Mouse (Mus musculus) T-helper 1 cell (primary cell): ENCODE data around the gene Vmn2r7.
"Not testable (repeated sequence)": the region's sequence is repeated elsewhere in the genome, so short reads cannot be mapped to it uniquely, and the experiment has no call there.

ENCODE experiments used
- in situ Hi-C: fragments of 300-600 bp; cut with MboI, MseI; formaldehyde crosslinking; loops from one replicate; pipeline ENCODE4 v1.15.1; 2025; ENCODE audit warnings: high pct_unique_total_duplicates

Vmn2r7 gene

DNA sequence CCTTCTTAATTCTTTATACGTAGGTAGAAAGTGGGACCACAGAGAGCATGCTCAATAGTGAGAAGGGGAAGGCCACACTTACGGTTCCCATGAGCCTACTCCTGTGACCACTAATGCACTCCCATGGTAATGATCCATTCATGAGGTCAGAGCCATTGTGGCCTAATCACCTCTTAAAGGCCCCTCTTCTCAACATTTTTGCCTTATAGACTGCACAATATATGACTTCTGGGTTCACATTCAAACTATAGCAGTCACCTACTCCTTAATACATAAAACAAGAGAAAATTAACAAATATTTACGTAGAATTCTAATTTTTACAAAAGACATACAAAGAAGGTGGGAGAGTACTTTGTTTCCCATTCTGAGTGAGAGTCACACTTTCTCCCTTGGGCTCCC, at the start of gene Vmn2r7:
Vmn2r7 (minus strand) TSS at position 101 of the 400 bp plus-strand sequence.
- in situ Hi-C loops, result not testable (repeated sequence)

DNA sequence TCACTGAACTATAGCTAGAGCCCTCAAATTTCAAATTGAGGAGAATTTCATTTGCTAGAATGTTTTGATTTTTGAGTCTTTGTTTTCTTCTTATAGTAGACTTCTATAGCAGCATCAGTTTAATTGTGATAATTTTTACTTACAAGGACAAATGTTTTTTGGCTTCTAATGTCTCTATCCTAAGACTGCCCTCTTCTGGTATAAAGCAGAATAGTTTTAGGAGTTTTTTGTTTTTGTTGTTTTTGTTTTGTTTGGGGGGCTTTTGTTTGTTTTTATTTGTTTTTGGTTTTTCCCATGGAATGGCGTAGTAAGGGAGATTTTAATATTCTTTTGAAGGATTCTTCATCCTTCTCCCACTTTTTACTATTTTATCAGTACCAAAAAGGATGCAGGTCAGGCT, 45.2 kb upstream of the Vmn2r7 start:
- in situ Hi-C loops, result loop anchor here (10.0 kb wide), 1 partner anchor 815 kb away; no protein-coding TSS in a partner anchor

DNA sequence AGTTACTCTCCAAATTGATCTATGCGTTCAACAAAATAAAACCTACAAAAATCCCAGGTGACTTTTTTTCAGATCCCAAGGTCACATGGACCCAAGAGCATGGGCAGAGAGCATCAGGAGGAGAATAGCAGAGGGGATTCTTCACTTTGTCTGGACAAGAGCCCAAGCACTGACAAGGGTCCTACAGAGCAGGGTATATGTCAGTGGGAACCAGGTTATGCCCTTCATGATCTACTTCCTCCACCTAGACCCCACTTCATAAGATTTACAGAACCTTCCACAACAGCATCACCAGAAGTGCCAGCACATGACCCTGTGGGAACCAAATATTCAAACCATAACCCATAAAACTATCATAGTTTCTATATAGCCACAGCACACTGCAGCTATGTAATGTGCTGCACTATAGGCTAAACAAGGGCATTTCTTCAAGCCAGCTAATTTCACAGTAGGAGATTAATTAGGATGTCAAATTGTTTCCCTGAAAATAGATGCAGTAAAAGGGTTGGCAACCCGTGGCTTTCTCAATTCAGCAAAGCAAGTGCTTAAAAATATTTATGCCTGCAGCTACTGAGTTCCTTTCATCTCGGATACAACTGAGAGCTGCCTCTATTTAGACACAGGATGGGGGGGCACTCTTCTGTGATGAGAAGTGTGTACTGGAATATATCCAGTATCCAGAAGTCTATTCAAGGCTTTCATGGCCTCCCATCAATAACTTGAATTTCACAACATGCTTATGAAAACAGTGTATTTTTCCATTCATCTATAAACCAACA, 33.8 kb upstream of the Vmn2r7 start:
- in situ Hi-C loops, result loop anchor here (10.0 kb wide), 1 partner anchor 1114 kb away; no protein-coding TSS in a partner anchor

DNA sequence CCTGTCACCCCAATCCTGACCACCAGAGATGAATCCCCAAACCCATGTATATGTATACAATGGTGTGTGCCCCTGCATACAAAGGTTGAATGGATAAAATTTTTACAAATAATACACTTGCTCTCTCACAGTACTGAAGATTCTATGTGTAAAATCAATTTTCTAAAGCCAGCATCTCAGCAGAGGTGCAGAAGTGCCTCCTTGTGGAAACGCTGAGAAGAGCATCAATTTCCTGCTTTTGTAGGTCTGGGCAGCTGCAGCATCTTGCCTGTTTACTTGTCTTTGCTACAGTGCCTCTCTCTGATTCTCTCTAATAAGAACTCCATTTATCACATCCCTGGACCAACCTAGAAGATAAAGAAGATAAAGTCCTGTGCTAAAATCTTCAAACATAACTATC, 32.1 kb upstream of the Vmn2r7 start:
- in situ Hi-C loops, result loop anchor here (10.0 kb wide), 1 partner anchor 1112 kb away; no protein-coding TSS in a partner anchor

DNA sequence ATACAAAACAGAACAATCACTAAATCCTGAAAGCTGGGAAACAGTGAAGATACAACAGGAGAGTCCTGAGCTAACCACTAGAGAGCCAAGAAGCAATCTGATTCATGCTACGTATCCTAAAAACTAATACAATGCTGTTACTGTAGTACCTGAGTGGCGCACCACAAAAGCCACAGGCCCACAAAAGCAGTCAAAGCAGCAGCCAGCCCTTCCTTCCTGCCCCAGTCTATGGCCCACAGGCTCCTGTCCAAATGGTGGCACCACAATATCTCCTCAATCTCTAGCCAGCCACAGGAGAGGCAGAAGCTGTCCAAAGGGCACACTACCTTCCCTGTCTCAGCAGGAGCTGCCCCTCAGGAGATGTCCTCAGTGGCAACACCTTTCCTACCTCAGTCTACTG, 1.7 kb downstream of the Vmn2r7 start:
- in situ Hi-C loops, result no loop called here

DNA sequence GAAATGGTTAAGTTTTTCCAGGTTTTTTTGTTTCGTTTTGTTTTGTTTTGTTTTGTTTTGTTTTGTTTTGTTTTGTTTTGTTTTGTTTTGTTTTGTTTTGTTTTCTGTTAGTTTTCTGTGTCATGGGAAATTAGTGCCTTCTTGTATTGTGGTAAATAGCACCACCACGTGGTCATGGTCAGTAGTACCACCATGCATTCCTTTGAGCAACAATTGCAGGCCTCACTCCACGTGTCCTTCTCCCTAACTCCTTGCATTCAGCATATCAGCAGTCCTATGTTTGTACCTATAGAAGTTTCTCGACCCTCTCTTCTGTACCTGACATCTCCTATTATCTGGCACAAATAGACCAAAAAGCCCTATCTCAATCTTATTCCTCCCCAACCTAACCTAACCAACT, 2.3 kb downstream of the Vmn2r7 start:
- in situ Hi-C loops, result no loop called here

DNA sequence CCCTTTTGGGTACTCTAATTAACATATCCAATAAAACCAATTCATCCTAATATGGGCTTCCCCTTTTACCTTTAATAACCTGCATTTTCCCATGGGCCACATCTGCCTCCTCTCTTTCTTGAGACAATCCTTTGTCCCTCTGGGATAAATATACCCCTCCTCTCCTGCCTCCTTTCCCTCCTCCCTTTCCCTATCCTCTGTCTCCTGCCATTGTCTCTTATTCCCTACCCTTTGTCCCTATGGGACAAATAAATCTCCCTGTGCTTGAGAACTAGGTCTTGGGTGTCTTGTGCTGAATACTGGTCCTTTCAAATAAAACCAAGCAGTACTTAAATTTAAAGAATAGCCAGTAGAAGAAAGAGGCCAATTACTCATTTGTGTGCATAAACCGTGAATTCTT, 13.4 kb downstream of the Vmn2r7 start:
- in situ Hi-C loops, result no loop called here

DNA sequence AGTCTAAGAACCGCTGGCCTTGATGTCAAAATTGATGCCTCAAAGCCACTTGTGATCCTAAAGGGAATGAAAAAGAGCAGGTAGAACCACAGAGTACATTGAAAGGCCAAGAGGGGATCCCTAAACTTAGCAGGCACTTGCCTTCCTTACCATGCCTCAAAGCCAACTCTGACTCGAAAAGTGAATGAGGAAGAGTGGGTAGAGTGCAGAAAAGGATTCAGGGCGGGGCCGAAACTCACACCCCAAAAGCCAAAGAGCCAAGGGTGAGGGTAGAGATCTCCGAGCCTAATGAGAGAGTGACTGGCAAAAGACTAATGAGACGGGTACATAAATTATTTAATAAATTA, 53.3 kb downstream of the Vmn2r7 start:
- in situ Hi-C loops, result loop anchor here (25.0 kb wide), 1 partner anchor 729 kb away; no protein-coding TSS in a partner anchor

DNA sequence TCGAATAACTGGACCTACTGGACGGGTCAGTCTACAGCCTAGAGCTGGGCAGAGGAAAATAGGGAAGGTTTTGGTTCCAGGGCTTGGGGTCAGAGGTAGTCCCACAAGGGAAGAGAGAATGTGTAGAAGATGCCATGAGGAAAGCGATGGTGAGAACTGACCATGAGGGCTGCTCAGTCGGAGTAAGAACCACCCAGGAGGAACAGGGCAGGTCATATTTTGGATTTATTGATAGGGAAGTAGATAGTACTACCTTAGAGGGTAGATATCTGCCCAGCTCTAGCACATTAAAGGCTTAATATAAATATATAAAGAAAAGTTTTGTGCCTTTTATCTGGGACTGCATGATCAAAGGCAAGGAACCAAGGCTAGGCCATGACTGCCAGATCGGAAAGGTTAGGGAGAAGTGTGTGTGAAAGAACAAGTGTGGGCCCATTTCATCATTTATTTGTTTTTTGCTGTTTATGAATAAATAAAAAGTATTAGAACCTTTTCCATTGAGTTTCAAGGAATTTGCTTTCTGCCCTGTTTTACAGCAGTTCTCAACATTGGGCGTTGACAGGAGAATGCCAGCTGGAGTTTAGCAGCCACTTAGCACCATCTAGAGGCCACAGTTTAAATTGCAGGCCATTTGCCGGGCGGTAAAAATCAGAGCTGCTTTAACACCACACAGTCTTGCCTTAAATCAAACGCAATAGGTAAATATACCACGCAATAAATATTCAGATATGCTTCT, 53.9 kb downstream of the Vmn2r7 start:
- in situ Hi-C loops, result loop anchor here (25.0 kb wide), 1 partner anchor 728 kb away; no protein-coding TSS in a partner anchor

DNA sequence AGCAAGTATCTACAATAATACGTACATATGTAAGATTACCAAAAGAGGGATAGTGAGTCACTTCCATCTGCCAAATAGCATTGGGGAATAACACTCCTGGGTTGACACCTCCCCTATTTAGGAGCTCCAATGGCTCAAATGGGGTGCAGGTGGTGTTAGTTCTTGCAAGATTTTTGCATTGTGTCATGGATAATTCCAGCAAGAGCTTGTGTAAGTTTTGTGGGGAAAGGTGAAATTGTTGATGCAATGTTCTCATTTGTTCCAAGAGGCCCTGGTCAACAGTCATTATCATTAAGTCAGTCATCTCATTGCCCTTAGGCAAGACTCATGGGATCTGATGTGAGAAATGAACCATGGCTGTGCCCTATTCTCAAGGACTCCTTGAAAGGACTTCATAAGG, 61.7 kb downstream of the Vmn2r7 start:
- in situ Hi-C loops, result loop anchor here (25.0 kb wide), 1 partner anchor 721 kb away; no protein-coding TSS in a partner anchor

DNA sequence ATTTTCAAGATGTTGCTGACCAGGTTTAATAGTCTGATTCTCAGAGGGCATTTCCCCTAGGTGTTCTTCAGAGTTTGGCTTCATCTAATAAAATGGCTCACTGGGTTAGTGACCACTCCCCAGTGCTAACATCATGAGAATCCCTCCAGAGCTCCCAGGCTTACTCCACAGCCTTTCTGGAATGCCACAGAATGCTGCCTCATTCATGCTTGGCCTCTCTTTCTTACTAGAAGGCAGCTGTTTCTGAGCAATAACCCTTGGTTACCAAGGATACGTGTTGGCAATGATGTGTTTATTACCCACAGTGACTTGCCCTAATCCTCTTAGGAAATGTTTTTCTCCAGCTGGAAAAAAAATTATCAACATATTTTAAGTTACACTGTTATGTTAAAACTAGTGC, 72.4 kb downstream of the Vmn2r7 start:
- in situ Hi-C loops, result no loop called here

DNA sequence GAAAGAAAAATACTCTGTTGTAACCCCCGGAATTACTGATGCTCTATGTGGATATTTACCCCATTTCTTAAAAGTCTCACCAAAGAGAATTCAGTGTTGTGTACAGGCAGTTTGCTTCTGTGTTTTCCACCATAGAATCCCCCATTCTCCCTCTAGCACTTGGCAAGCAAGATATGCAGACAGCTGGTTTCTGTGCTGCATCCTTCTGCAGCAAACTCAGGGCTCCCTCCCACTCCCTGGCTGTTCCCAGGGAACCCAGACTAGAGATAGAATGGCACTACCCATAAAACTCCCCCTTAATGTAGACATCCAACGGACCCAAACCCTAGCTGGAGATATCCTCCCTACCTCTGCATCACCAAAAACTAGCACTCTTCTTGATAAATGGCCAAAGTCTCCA, 88.4 kb downstream of the Vmn2r7 start:
- in situ Hi-C loops, result no loop called here

DNA sequence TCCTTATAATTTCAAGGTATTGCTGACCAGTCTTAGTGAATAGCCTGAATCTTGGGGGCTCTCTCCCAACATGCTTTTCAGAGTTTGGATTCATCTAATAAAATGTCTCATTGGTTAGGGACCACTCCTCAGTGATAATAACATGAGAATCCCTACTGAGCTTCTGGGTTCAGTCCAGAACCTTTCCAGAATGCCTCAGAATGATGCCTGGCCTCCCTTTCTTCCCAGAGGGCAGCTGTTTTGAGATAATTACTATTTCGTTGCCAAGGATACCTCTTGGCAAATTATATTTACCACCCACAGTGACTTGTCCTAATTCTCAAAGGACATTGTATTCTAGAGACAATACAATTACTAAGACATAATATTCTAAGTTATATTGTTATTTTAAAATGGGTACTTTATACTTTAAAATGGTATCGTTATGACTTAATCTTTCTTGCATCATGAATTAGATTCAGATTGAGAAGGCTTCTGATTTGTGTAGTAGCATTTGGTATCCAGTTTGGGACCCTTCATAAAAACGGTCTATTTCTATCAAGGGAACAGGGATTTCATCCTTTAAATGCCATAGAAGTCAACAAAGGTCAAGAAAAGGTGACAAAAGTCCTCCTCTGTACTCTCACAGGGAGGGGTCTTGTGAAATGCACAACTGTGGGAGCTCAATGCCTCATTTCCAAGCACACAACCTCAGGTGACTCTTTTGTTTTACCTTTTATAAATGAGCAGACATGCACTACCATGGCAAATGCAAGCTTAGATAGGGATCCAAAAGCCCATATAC, 117.2 kb downstream of the Vmn2r7 start:
- in situ Hi-C loops, result not testable (repeated sequence)

DNA sequence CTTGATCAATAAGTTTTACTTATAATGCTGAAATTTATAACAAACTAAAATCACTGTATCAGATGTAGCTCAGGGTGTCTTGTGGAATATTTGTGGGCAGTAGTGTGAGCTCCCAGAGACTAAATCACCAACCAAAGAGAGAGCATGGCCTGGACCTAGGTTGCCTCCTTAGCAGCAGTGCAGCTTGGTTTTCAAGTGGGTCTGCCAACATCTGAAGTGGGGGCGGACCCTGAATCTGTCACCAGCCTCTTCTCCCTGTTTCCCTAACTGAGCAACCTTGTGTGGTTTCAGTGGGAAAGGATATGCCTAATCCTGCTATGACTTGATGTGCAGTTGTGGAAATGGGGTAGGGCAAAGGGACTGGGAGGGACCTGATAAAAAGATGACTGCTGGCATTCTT, 118.8 kb downstream of the Vmn2r7 start:
- in situ Hi-C loops, result not testable (repeated sequence)

DNA sequence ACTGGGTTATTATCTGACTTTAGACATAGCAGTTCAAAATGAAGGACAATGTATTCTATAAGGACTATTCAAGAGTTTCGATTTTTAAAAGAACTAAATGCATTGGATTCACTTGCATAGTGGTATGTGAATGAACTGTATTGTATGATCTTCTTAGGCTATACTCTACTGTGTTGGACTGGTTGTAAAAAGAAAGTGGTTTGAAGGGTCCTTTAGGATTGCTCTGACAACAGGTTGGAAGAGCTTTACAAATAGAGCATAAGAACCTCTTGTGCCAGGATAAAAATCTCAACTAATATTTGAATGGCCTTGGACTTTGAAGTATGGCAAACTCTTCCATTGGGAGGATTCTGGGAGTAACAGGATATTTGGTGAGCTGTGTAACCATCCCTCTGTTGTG, 168.5 kb downstream of the Vmn2r7 start:
- in situ Hi-C loops, result not testable (repeated sequence)
